Mouse (Mus musculus) liver, embryonic 11.5 days (tissue): ENCODE measurements at regions not wholly inside any gene's neighbourhood (a gene's known extent, or its start where the extent isn't known, plus 50 kb on each side); places are given as distances from the start of the nearest gene placed in this dataset.

Experiments used
- ATAC-seq: fragments of 200-750 bp; cut with Nextera tagmentation; replicated peaks from 2 replicates; pipeline ENCODE4 v1.8.0; 2017; ENCODE audit warnings: moderate number of reproducible peaks, mild to moderate bottlenecking, moderate TSS enrichment, moderate library complexity; ENCODE audit not compliant: low FRiP score
- DNase-seq: peaks from one replicate; pipeline ENCODE4 v3.0.0-alpha.2; 2017; ENCODE audit warnings: low spot score
- H3K27ac ChIP-seq: fragments of 300-500 bp; sonication (generic); 2 replicates; pipeline ENCODE4 v1.5.1; 2014; ENCODE audit warnings: mild to moderate bottlenecking, low read depth, low read length, control low read depth
- H3K27me3 ChIP-seq: fragments of 300-500 bp; sonication (generic); replicated peaks from 2 replicates; pipeline ENCODE4 v1.6.1; 2014; ENCODE audit warnings: low read length, mixed read lengths; ENCODE audit not compliant: control insufficient read depth, insufficient read depth
- H3K36me3 ChIP-seq: fragments of 300-500 bp; sonication (generic); 2 replicates; pipeline ENCODE4 v1.6.1; 2014; ENCODE audit warnings: mild to moderate bottlenecking, low read length, moderate library complexity, mixed read lengths; ENCODE audit not compliant: control insufficient read depth, insufficient read depth
- H3K4me1 ChIP-seq: fragments of 300-500 bp; sonication (generic); replicated peaks from 2 replicates; pipeline ENCODE4 v1.6.1; 2014; ENCODE audit warnings: low read length, mixed read lengths; ENCODE audit not compliant: control insufficient read depth, insufficient read depth
- H3K4me2 ChIP-seq: fragments of 300-500 bp; sonication (generic); 2 replicates; pipeline ENCODE4 v1.6.1; 2014; ENCODE audit warnings: mild to moderate bottlenecking, control low read depth, moderate library complexity
- H3K4me3 ChIP-seq: fragments of 300-500 bp; sonication (generic); 2 replicates; pipeline ENCODE4 v1.5.1; 2014; ENCODE audit warnings: low read depth, low read length, control low read depth
- H3K9ac ChIP-seq: fragments of 300-500 bp; sonication (generic); 2 replicates; pipeline ENCODE4 v1.6.1; 2014; ENCODE audit warnings: low read depth, low read length, control low read depth
- H3K9me3 ChIP-seq: fragments of 300-500 bp; sonication (generic); 2 replicates; pipeline ENCODE4 v1.6.1; 2016; ENCODE audit warnings: low read length, inconsistent platforms, mixed read lengths; ENCODE audit not compliant: control insufficient read depth
- WGBS: fragments of 180-500 bp; shearing (Covaris S2); extraction: QIAGEN DNeasy Blood & Tissue Kit; methylation state at CpG from one replicate; pipeline ENCODE4 v1.1.7; 2014; 5-methylcytosine and 5-hydroxymethylcytosine counted together

GRCm38 (mm10) chr1:120767054-120767453, 164.8 kb downstream of the En1 start:
- Histone ChIP-seq H3K4me3 (no peak overlapping the region), H3K4me2 (no peak overlapping the region), H3K9me3 (no peaks in the 10 kb centered on the region), H3K36me3 (no peaks in the 10 kb centered on the region), H3K27me3 (no peaks in the 10 kb centered on the region), H3K27ac (no peak overlapping the region), H3K4me1 (no peaks in the 10 kb centered on the region), H3K9ac (no peak overlapping the region)
- no peak for ATAC-seq
- WGBS: 45% methylated on average over 2 of the region's 2 CpGs
- no peak for DNase-seq

DNA sequence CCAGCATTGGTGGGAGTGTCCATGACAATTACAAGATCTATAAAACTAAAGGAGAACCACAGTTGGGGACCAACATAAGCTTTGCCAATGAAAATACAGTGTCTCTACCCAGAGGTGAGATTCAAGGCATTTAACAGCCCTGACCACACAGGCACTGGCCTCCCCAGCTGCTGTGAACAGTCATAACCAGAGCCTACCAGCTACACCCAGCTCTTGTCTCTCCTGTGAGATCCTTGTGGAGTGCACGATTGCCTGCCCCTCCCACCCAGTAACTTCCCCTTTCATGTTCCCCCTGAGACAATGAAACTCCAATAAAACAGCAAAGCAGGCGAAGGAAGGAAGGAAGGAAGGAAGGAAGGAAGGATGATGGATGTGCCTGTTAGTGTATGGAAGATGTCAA, 169.1 kb downstream of the En1 start:
- H3K9me3 ChIP-seq: no peaks in the 10 kb centered on the region
- H3K36me3 ChIP-seq: no peaks in the 10 kb centered on the region
- no peaks in the 10 kb centered on the region for H3K27me3 ChIP-seq
- 36% methylated on average over 2 of the region's 2 CpGs for WGBS
- ATAC-seq (no peak), DNase-seq (no peak)
- H3K27ac ChIP-seq: no peak overlapping the region
- no peak overlapping the region for H3K9ac ChIP-seq
- no peaks in the 10 kb centered on the region for H3K4me1 ChIP-seq
- no peak overlapping the region for H3K4me2 ChIP-seq
- H3K4me3 ChIP-seq: no peak overlapping the region

DNA sequence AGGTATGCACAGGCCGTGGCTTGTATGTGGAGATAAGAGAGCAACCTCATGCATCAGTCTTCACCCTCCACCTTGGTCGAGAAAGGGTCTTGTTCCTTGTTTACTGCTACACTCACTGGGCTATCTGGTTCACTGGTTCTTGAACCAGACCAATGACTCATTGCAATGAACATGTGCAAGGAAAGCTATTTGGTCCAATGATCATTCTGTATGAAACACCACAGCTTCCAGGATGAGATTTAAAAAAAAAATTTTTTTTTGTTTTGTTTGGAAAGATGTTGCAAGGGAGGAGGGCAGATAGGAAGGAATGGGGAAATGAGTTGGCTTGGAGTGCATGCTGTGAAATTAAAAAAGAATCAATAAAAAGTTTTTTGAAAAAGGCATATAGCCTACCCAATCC, 174.7 kb downstream of the En1 start:
- Histone ChIP-seq H3K9ac (no peak overlapping the region), H3K27ac (no peak overlapping the region), H3K4me2 (no peak overlapping the region), H3K27me3 (no peaks in the 10 kb centered on the region), H3K9me3 (no peaks in the 10 kb centered on the region), H3K4me3 (no peak overlapping the region), H3K4me1 (no peaks in the 10 kb centered on the region), H3K36me3 (no peaks in the 10 kb centered on the region)
- DNase-seq (no peak), ATAC-seq (no peak)
- WGBS: 65% methylated on average over 2 of the region's 2 CpGs

- Histone ChIP-seq H3K27ac (no peak overlapping the region), H3K4me1 (no peaks in the 10 kb centered on the region), H3K9me3 (no peaks in the 10 kb centered on the region), H3K4me2 (no peak overlapping the region), H3K4me3 (no peak overlapping the region), H3K9ac (no peak overlapping the region), H3K36me3 (no peaks in the 10 kb centered on the region), H3K27me3 (no peaks in the 10 kb centered on the region)
- DNase-seq: no peak
- ATAC-seq: no peak
- WGBS: 82% methylated on average over 2 of the region's 2 CpGs
Observed at GRCm38 (mm10) chr1:120777468-120777867, 175.2 kb downstream of the En1 start.

DNA sequence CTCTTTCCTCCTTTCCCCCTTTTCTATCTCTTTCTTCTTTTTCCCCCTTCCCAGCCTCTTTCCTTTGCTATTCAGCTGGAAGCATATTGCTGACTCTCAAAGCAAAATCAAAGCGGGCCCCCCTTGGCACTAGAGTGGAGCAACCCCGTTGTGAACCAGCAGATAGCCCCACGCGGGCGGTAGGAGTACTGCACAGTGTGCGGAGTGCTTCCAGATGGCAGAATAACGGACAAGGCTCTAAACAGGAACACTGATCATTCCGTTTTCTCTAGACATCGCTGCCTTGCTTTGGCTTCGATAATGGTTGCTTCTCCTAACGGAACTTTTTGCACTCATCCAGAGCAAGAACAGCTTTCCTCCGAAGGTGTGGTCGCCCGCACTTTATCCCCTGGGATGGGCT, 193.0 kb downstream of the En1 start:
- DNase-seq: no peak
- no peak overlapping the region for H3K4me3 ChIP-seq
- 71% methylated on average over 14 of the region's 14 CpGs for WGBS
- H3K9ac ChIP-seq: no peak overlapping the region
- no peak overlapping the region for H3K27ac ChIP-seq
- no peaks in the 10 kb centered on the region for H3K36me3 ChIP-seq
- no peak for ATAC-seq
- H3K9me3 ChIP-seq: no peaks in the 10 kb centered on the region
- H3K4me1 ChIP-seq: no peaks in the 10 kb centered on the region
- no peak overlapping the region for H3K4me2 ChIP-seq
- no peaks in the 10 kb centered on the region for H3K27me3 ChIP-seq

DNA sequence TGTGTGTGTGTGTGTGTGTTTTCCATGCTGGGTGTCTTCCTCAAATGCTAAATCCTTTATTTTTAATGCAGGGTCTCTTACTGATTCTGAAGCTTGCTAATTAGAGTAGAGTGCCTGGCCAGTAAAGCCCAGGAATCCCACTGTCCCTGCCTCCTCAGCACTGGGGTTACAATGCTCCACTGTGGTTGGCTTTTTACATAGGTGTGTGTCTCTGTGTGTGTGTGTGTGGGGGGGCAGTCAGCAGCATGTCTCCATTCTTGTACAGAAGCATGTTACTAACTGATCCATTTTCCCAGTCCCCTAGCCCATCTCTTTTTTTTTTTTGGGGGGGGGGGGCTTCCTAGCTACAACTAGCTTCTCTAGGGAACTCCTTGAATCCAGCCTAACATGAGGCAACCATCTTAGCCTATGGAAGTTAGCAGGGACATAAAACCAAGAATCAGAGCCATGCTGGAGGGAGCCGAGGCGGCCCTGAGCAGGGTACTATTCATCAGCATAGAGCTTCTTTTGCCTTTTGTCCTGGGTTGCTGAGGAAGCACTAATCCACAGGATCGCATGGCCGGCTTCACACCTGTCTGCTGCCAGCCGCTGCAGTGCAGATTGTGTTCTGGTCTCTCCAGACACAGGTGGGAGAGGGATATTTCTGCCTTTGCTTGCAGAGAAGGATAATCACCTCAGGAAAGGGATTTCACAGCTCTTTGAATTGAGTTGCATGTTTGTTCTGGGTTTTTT, 199.2 kb downstream of the En1 start:
- ATAC-seq (no peak), DNase-seq (no peak)
- Histone ChIP-seq H3K4me1 (no peaks in the 10 kb centered on the region), H3K36me3 (no peaks in the 10 kb centered on the region), H3K27ac (no peak overlapping the region), H3K9ac (no peak overlapping the region), H3K4me2 (no peak overlapping the region), H3K9me3 (no peaks in the 10 kb centered on the region), H3K4me3 (no peak overlapping the region), H3K27me3 (no peaks in the 10 kb centered on the region)
- WGBS: 45% methylated on average over 5 of the region's 5 CpGs

DNA sequence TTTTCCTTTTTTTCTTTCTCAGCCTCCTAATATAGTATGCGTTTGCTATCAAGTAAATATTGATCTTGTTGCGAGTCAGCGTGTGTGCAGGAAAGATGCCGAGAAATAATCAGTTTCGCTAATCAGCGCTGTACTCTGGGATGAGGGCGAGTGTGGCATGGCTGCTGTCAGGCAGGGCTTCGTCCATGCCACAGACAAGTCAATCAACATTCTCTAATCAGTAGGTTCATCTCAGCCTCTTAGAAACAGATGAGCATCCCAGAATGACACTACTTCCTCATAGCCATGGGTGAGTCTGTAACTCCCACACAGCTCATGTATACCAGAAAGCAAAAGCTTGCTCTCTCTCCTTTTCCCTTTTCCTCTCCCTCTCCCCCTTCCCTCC, 199.8 kb downstream of the En1 start:
- ATAC-seq (no peak), DNase-seq (no peak)
- no peaks in the 10 kb centered on the region for H3K27me3 ChIP-seq
- WGBS: 61% methylated on average over 8 of the region's 8 CpGs
- H3K36me3 ChIP-seq: no peaks in the 10 kb centered on the region
- H3K9me3 ChIP-seq: no peaks in the 10 kb centered on the region
- no peak overlapping the region for H3K4me3 ChIP-seq
- no peaks in the 10 kb centered on the region for H3K4me1 ChIP-seq
- no peak overlapping the region for H3K27ac ChIP-seq
- no peak overlapping the region for H3K9ac ChIP-seq
- no peak overlapping the region for H3K4me2 ChIP-seq

DNA sequence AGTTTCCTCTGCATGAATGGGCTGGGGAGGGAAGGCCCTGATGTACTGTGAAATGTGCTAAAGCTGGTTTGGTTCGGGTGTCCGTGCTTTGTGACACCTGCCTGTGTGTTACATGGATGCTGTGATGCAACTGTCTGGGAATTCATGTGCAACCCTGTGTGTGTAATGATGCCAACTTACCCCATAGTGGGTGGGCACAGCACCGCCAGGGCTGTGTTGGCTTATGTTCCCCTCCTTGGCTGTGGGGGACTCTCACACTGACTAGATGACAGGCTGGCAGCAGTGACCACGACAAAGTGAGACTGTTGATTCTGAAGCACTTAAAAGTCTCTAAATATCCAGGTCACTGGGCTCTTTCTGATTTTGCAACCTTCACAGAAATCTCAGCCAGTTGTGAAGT, 212.2 kb downstream of the En1 start:
- no peak overlapping the region for H3K4me3 ChIP-seq
- H3K4me2 ChIP-seq: no peak overlapping the region
- WGBS: 77% methylated on average over 4 of the region's 4 CpGs
- no peaks in the 10 kb centered on the region for H3K4me1 ChIP-seq
- H3K9me3 ChIP-seq: no peaks in the 10 kb centered on the region
- DNase-seq (no peak), ATAC-seq (no peak)
- H3K27me3 ChIP-seq: no peaks in the 10 kb centered on the region
- H3K36me3 ChIP-seq: no peaks in the 10 kb centered on the region
- H3K9ac ChIP-seq: no peak overlapping the region
- H3K27ac ChIP-seq: no peak overlapping the region

DNA sequence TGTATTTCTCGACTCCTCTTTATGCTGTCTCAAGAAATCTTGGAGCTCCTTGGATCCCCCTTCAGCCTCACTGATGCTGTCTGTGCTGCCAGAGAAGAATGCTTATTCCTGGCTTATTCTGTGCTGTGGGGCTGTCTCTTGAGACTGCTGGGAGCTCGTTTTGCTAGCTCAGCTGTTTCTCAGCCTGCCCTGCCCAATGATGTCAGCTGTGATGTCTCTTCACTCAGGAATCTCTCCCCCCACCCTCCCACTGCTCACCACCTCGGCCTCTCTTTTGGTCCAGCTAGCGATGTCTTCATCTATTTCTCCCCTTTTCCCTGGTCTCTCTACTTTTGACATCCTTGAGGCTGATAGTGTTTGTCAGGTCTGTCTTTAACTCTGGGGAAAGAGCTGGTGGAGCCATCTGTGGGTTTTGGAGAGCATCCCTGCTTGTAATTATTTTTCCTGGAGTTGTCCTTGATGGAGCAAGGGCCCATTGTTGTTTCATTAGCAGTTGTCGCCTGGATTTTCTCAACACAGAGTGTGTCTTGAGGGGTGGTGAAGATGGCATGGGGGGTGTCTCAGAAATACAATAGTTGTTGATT, 214.1 kb downstream of the En1 start:
- Histone ChIP-seq H3K27me3 (no peaks in the 10 kb centered on the region), H3K4me1 (no peaks in the 10 kb centered on the region), H3K4me3 (no peak overlapping the region), H3K27ac (no peak overlapping the region), H3K4me2 (no peak overlapping the region), H3K9ac (no peak overlapping the region), H3K36me3 (no peaks in the 10 kb centered on the region), H3K9me3 (no peaks in the 10 kb centered on the region)
- DNase-seq: no peak
- WGBS: 48% methylated on average over 5 of the region's 5 CpGs
- no peak for ATAC-seq
